Mouse (Mus musculus): ENCODE data around the gene Cyp4a30b. TPM values are rescaled to one million over a fixed set of nuclear protein-coding genes. Genes with fewer than 3 reads are reported as not detected.
"Not testable (repeated sequence)": the region's sequence is repeated elsewhere in the genome, so short reads cannot be mapped to it uniquely, and the experiment has no call there.

The Cyp4a30b gene
- not detected for polyA plus RNA-seq (2017; shearing (Covaris generic))

- no peak for ATAC-seq
Observed at GRCm38 (mm10) chr4:115452304-115452703, at the start of gene Cyp4a30b. Gene Cyp4a30b, plus strand, starts transcription at chr4:115452604.

- not testable (repeated sequence) for ATAC-seq
Observed at GRCm38 (mm10) chr4:115411324-115411723, 41.1 kb upstream of the Cyp4a30b start, which contains the start of gene Cyp4a12b. Gene Cyp4a12b, plus strand, starts transcription at chr4:115411624.

- no peak for ATAC-seq
Observed at GRCm38 (mm10) chr4:115450577-115451137, 1.7 kb upstream of the Cyp4a30b start.

GRCm38 (mm10) chr4:115473585-115473984, 21.2 kb downstream of the Cyp4a30b start:
- not testable (repeated sequence) for ATAC-seq

- ATAC-seq, result not testable (repeated sequence)
Observed at GRCm38 (mm10) chr4:115476051-115476450, 23.6 kb downstream of the Cyp4a30b start.

GRCm38 (mm10) chr4:115481006-115481652, 28.7 kb downstream of the Cyp4a30b start:
- ATAC-seq, result no peak

GRCm38 (mm10) chr4:115496001-115496400, 43.6 kb downstream of the Cyp4a30b start, which contains the start of gene Cyp4a14:
Gene Cyp4a14, minus strand, starts transcription at chr4:115496142.
- ATAC-seq, result no peak

GRCm38 (mm10) chr4:115497466-115497865, 45.1 kb downstream of the Cyp4a30b start:
- no peak for ATAC-seq

- ATAC-seq, result not testable (repeated sequence)
Observed at GRCm38 (mm10) chr4:115513964-115514363, 61.6 kb downstream of the Cyp4a30b start.

- ATAC-seq, result not testable (repeated sequence)
Observed at GRCm38 (mm10) chr4:115518000-115518399, 65.6 kb downstream of the Cyp4a30b start, which contains the start of gene Cyp4a10. Gene Cyp4a10, plus strand, starts transcription at chr4:115518264.

- ATAC-seq, result no peak
Observed at GRCm38 (mm10) chr4:115519444-115519843, 67.0 kb downstream of the Cyp4a30b start.

Other genes with a start within 250 kb of the Cyp4a30b start
- not detected for gene Cyp4a29, start 210.5 kb upstream of the Cyp4a30b start, polyA plus RNA-seq (2017; shearing (Covaris generic))
- not detected for gene Cyp4a12a, start 153.6 kb upstream of the Cyp4a30b start, polyA plus RNA-seq (2017; shearing (Covaris generic))
- not detected for gene Cyp4a12b, start 41.0 kb upstream of the Cyp4a30b start, polyA plus RNA-seq (2017; shearing (Covaris generic))
- gene Cyp4a14, start 43.5 kb downstream of the Cyp4a30b start, polyA plus RNA-seq (2017; shearing (Covaris generic)), result not detected
- not detected for gene Cyp4a10, start 65.7 kb downstream of the Cyp4a30b start, polyA plus RNA-seq (2017; shearing (Covaris generic))
- not detected for gene Cyp4a31, start 111.0 kb downstream of the Cyp4a30b start, polyA plus RNA-seq (2017; shearing (Covaris generic))
- not detected for gene Cyp4a32, start 148.4 kb downstream of the Cyp4a30b start, polyA plus RNA-seq (2017; shearing (Covaris generic))
- gene Cyp4b1, start 195.1 kb downstream of the Cyp4a30b start, polyA plus RNA-seq (2017; shearing (Covaris generic)), result not detected

Data from inflammation-experienced regulatory T-cells, adult 6 months (primary cell).